In the genomic region with DNA sequence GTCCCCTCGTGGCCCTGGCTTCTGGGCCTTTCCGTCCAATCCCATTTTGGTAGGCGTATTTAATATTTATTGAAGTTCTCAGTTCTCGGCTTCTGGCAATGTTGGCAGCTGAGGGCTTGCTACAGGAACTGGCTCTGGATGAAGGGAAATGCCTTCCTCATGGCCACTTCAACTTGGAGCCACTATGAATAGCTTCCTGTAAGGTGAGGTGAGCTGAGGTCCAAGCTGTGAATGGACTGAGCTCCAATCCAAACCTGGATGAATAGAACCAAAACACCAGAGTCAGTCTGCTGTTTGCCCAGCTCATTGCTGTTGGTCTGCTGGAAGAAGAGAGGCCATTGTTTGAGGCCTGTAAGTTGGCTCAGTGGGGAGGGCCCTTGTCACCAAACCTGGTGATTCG, we compare ENCODE assay signal across 15 mouse cellular contexts.
"Had no signal": no experiment of that assay in that cellular context is flagged by ENCODE, and none has a peak within 500 bp of the region (broad histone marks: within the 10 kb centered on the region; RNA-seq: fewer than 3 reads in every experiment).

No protein-coding gene starts in this region.

- H3K27me3 ChIP-seq: liver, embryonic 13.5 days had no signal

- H3K27ac ChIP-seq: layer of hippocampus, adult 2 months; limb, embryonic 12.5 days; liver, embryonic 13.5 days had no signal

- DNase-seq: kidney, adult 18-20 months; kidney, adult 9 months; kidney, postnatal 14 days; layer of hippocampus, adult 9-11 months; liver, embryonic 13.5 days; lung, embryonic 14.5 days; lung, postnatal 36 days; midbrain, embryonic 14.5 days; thymus, adult 2 months; thymus, postnatal 14 days; thymus, postnatal 4 days had no signal

- H3K9ac ChIP-seq: limb, embryonic 12.5 days; liver, embryonic 13.5 days; lung, embryonic 14.5 days had no signal

- H3K4me3 ChIP-seq: layer of hippocampus, adult 2 months; limb, embryonic 12.5 days; liver, embryonic 13.5 days had no signal

- H3K9me3 ChIP-seq: limb, embryonic 12.5 days; liver, embryonic 13.5 days had no signal

- H3K4me2 ChIP-seq: limb, embryonic 12.5 days; liver, embryonic 13.5 days; lung, embryonic 14.5 days; midbrain, embryonic 11.5 days had no signal

- H3K36me3 ChIP-seq: limb, embryonic 12.5 days; liver, embryonic 13.5 days had no signal

- ATAC-seq: intestine, embryonic 16.5 days had no signal
